Mouse (Mus musculus) gastrocnemius, adult 2 months (tissue): ENCODE measurements around the gene Megf6. TPM values are rescaled to one million over a fixed set of nuclear protein-coding genes. Genes with fewer than 3 reads are reported as not detected.

Experiments used
- DNase-seq: peaks from one replicate; pipeline ENCODE4 v3.0.0; 2022
- H3K27ac ChIP-seq: fragments of 200-600 bp; 2 replicates; pipeline ENCODE4 v1.8.1; 2022; ENCODE audit warnings: mild to moderate bottlenecking
- H3K4me3 ChIP-seq: fragments of 200-600 bp; 2 replicates; pipeline ENCODE4 v1.8.1; 2022; ENCODE audit warnings: mild to moderate bottlenecking, moderate library complexity
- CTCF ChIP-seq: fragments of 200-600 bp; IDR thresholded peaks from 2 replicates; pipeline ENCODE4 v1.8.1; 2022; ENCODE audit warnings: antibody characterized with exemption, mild to moderate bottlenecking, moderate library complexity
- intact Hi-C: fragments of 180-260 bp; cut with DNase I; formaldehyde crosslinking; loops from one replicate; pipeline ENCODE4 v1.15.1; 2025
- total RNA-seq, 2 experiments: library from RNA; stranded (reverse); gene quantifications; 2 replicates each; pipeline ENCODE4 v1.2.3; 2021

The Megf6 gene
- total RNA-seq, 2 experiments from 2014 or later = 0.15 to 0.70 TPM

- TF ChIP-seq CTCF = no peak
- H3K27ac ChIP-seq = peak overlapping the region; percentile 51
- peak; percentile 50 for DNase-seq
- peak overlapping the region; percentile 59; the same call in 1 of the 2 replicates for H3K4me3 ChIP-seq
- intact Hi-C loops = no loop called here
Observed at GRCm38 (mm10) chr4:154247207-154248091, 76.9 kb downstream of the Megf6 start.

GRCm38 (mm10) chr4:154248092-154248805 is 77.7 kb downstream of the Megf6 start:
- peak overlapping the region; percentile 31; the same call in 1 of the 2 replicates for H3K27ac ChIP-seq
- no peak overlapping the region for H3K4me3 ChIP-seq
- no peak for DNase-seq
- intact Hi-C loops = no loop called here
- no peak for TF ChIP-seq CTCF

- H3K27ac ChIP-seq = no peak overlapping the region
- intact Hi-C loops = no loop called here
- H3K4me3 ChIP-seq = no peak overlapping the region
- no peak for DNase-seq
- no peak for TF ChIP-seq CTCF
Observed at GRCm38 (mm10) chr4:154249316-154249715, 78.8 kb downstream of the Megf6 start.

- no peak for TF ChIP-seq CTCF
- H3K4me3 ChIP-seq = no peak overlapping the region
- no peak overlapping the region for H3K27ac ChIP-seq
- no peak for DNase-seq
- intact Hi-C loops = no loop called here
Observed at GRCm38 (mm10) chr4:154252537-154253255, 82.2 kb downstream of the Megf6 start.

- DNase-seq = no peak
- no peak overlapping the region for H3K27ac ChIP-seq
- TF ChIP-seq CTCF = no peak
- no peak overlapping the region for H3K4me3 ChIP-seq
- intact Hi-C loops = no loop called here
Observed at GRCm38 (mm10) chr4:154260755-154261154, 90.2 kb downstream of the Megf6 start.

- intact Hi-C loops = no loop called here
- DNase-seq = no peak
- TF ChIP-seq CTCF = no peak
- no peak overlapping the region for H3K4me3 ChIP-seq
- H3K27ac ChIP-seq = peak overlapping the region; percentile 65; the same call in 1 of the 2 replicates
Observed at GRCm38 (mm10) chr4:154262071-154262470, 91.5 kb downstream of the Megf6 start.

GRCm38 (mm10) chr4:154267511-154267910 is 97.0 kb downstream of the Megf6 start:
- Histone ChIP-seq H3K4me3 (no peak overlapping the region), H3K27ac (no peak overlapping the region)
- intact Hi-C loops = no loop called here
- DNase-seq = no peak
- no peak for TF ChIP-seq CTCF

- no peak overlapping the region for H3K27ac ChIP-seq
- intact Hi-C loops = no loop called here
- H3K4me3 ChIP-seq = no peak overlapping the region
Observed at GRCm38 (mm10) chr4:154269520-154269919, 99.0 kb downstream of the Megf6 start.

GRCm38 (mm10) chr4:154273000-154273399 is 102.5 kb downstream of the Megf6 start:
- intact Hi-C loops = loop anchor here (1.0 to 5.0 kb wide), 2 partner anchors 56 to 110 kb away; no protein-coding TSS in a partner anchor
- no peak overlapping the region for H3K4me3 ChIP-seq
- no peak overlapping the region for H3K27ac ChIP-seq
- DNase-seq = no peak
- peak; percentile 93 for TF ChIP-seq CTCF

More at GRCm38 (mm10) chr4:154269520-154269919, 99.0 kb downstream of the Megf6 start:
- TF ChIP-seq CTCF = no peak
- DNase-seq = no peak

- intact Hi-C loops = no loop called here
- H3K4me3 ChIP-seq = no peak overlapping the region
- TF ChIP-seq CTCF = no peak
- DNase-seq = no peak
- no peak overlapping the region for H3K27ac ChIP-seq
Observed at GRCm38 (mm10) chr4:154279481-154279880, 109.0 kb downstream of the Megf6 start.

GRCm38 (mm10) chr4:154283671-154284070 is 113.1 kb downstream of the Megf6 start:
- intact Hi-C loops = no loop called here
- no peak overlapping the region for H3K27ac ChIP-seq
- no peak for TF ChIP-seq CTCF
- no peak overlapping the region for H3K4me3 ChIP-seq
- no peak for DNase-seq

GRCm38 (mm10) chr4:154293735-154294201 is 123.2 kb downstream of the Megf6 start:
- no peak for DNase-seq
- Histone ChIP-seq H3K27ac (0 out of 2 replicates have a peak overlapping the region, but pooled peaks have one; percentile 21), H3K4me3 (no peak overlapping the region)
- intact Hi-C loops = no loop called here
- no peak for TF ChIP-seq CTCF
